Mouse (Mus musculus) skeletal muscle tissue, adult 2 months (tissue): ENCODE data around the gene Lactb.

Experiments
- DNase-seq: peaks from one replicate; pipeline ENCODE4 v3.0.0-alpha.2; 2012; ENCODE audit warnings: low read depth, low spot score

Gene Lactb

DNA sequence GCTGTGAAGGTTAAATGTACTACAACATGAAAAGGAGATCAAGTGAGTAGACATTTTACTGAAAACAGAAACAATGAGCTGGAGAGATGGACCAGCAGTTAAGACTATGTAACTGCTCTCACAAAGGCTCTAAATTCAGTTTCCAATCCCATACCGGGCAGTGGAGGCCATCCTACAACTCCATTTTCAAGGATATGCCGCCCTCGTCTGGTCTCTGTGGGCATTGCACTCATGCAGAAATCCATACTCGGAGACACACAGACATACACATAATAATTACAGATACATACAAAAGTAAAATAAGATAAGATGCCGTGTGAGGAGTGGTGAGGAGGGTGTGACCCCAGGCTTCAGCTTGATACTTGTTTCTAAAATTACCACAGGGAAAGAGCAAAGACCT is 5.2 kb upstream of the Lactb start:
- peak; percentile 39 for DNase-seq

DNA sequence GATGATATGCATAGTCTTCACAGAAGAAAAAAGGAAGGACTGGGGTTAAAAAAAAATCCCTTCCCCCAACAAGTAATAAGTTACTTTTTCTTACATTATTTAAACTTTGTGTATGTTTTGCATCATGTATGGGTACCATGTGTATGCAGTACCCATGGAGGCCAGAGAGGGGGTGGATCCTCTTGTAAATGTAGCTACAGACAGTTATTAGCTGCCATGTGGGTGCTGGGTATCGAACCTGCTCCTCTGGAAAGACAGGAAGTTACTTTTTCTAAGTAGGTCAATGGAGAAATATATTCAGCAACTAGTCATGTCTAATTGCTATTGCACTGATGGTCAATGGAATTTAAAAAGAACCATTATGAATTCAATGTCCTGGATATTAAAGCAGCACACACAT is 3.2 kb upstream of the Lactb start:
- DNase-seq = no peak

DNA sequence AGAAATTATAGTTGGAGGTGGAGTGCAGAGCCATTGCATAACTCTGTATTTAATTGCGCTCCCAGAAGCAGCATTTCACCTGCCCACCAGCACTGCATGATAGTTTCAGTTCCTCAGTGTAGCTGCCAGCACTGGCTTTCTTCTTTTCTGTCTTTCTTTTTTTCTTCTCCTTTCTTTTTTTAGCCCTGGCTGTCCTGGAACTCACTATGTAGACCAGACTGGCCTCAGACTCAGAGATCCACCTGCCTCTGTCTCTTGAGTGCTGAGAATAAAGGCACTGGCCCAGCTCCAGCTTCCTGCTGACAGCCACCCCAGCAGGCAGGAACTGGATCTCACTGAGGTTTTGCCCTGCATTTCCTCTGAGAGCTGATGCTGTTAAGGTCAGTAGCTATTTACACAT is 2.7 kb upstream of the Lactb start:
- no peak for DNase-seq

DNA sequence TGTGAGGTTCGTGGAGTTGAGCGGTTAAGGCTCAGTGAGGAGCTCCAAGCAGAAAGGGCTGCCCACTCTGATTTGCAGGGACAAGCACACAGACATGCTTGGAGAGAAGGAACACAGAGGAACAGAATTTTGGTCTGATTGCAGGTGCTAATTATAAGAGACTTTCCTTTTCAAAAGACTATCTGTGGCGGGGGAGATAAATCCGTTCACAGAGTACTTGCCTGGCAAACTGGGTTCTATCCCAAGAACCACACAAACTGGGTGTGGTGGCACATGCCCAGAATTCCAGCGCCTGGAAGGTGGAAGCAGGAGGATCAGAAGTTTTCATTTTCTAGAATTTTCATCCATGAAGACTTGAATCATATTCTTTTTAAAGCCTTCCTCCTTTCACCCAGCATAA is 1.8 kb upstream of the Lactb start:
- DNase-seq = no peak

GRCm38 (mm10) chr9:66974721-66975225 is 511 bp downstream of the Lactb start:
- DNase-seq = peak; percentile 64

- no peak for DNase-seq
Measured at GRCm38 (mm10) chr9:66971116-66971515, 4.2 kb downstream of the Lactb start.

GRCm38 (mm10) chr9:66967492-66967891 is 7.8 kb downstream of the Lactb start:
- no peak for DNase-seq

DNA sequence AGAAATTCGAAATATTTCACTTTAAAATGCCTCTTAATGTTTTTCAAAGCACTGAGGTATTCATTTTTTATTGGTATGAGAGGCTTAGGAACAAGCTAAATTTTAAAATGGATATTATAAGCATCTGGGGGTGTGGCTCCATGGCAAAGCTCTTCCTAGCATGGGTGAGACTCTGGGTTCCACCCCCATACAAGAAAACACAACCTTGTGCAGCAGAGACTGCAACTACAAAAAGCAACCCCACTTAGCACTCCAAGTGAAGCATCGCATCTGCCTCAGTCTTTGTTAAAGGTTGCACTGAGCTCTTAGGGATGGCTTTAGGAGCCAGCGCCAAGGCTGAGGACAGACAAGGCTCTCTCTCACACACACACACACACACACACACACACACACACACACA is 13.8 kb downstream of the Lactb start:
- no peak for DNase-seq

GRCm38 (mm10) chr9:66957451-66957850 is 17.8 kb downstream of the Lactb start:
- no peak for DNase-seq

DNA sequence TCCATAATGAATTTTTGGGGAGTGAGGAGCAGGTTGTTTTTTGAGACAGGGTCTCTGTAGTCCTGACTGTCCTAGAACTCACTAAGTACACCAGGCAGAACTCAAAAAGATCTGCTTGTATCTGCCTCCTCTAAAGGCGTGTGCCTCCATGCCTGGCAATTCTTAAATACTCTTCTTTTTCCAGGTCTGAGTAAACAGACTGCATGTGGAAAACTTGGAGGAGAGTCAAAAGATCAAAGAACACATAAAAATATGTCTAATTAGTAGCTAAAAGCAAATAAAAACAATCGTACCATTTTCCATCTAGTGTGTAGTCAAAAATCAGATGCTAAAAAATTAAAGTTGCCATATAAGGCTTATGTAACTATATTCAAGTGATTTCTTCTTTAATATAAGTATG is 22.4 kb downstream of the Lactb start:
- DNase-seq = no peak

DNA sequence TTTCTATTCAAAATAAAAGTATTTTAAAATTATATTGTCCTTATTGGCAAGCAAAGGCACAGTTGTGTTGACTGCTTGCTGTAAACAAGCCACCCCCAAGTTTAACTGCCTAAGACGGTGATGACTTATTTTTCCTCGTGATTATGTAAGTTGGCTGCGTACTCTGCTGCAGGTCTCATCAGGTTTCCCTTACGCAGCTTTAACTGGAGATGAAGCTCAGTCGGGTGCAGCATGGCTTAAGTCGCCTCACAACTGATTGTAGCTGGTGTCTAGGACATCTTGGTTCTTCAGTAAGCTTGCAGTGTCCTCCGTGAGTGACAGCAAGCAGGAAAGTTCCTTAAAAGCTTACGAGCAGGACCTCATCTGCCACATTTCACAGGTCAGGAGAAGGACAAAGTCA is 23.0 kb downstream of the Lactb start:
- peak; percentile 91 for DNase-seq

DNA sequence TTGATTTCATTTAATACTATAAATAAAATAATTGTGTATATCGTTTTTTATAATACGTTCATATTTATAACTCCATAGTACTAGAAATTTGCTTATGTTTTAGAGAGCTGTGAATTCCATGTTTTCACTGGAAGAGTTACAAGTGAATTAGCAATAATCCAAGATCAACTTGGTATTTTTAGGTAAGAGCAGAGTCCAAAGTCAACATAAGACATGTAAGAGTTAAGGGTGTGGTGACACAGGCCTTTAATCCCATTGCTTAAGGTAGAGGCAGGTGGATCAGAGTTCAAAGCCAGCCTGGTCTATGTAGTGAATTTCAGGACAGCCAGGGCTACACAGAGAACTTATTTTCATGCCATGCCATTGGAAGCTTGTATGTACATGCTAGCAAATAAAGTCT is 26.7 kb downstream of the Lactb start:
- no peak for DNase-seq

DNA sequence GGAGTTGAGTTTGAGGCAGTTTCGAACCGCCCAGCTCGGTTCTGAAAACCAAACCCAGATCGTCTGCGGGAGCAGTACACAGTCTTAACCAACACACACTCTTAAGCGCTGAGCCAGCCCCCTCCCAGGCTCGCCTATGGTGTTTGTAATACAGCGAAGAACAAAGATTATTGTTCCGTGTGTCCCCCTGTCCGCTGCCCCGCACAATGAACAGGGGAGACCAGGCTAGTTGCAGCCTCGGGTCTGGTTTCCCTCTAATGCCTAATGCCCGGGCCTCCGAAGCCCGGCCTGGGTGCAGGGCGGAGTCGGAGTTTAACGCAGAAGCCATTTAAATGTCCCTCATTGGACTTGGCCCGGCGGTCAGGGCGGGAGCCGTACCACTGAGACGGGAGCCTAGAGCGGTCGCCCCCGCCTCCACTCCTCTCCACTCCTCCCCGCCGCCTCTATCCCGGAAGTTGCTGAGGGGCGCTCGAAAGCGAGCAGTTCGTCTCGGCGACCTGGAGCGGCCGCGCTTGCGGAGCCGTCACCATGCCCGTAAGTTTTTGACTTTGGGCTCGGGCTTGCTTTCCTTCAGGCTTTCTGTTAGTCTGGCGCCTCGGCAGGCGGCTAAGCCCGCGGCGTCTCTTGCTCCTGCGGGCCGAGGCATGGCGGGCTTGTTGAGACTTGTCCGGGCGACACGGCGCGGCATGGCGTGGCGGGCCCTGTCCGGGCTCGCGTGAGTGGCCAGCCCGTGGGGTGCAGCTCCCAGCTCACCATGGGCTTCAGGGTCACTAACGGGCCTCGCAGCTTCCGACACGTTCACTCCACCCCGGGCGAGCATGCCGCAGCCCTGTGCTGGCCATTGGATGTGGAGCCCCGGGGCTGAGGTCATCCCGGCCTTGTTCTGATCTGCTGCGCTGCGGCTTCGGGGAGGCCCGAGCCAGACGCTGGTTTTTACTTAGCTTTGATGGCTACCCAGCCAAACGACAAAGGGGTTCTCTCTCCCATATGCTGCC is 29.3 kb downstream of the Lactb start, which contains the start of gene Rps27l:
Gene Rps27l (plus strand): TSS at position 440 of the 995 bp plus-strand sequence.
- peak; percentile 95 for DNase-seq

DNA sequence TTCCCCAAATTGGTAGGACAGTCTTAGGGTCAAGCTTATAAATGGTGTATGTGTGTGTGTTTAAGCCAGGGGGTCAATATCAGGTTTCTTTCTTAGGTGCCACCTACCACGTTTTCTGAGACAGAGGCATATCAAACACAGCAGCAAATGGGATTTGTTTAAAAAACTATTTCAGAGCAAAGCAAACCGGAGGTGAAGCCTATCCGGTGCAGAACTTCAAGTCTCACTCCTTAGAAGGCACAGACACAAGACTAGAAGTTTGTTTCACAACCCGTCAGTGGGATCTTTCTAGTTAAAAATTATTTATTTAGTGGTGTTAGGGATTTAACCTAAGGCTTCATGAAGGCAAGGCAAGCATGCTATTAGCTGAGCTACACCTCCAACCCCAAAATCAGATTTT is 30.1 kb downstream of the Lactb start:
- DNase-seq = no peak

- peak; percentile 69 for DNase-seq
Measured at GRCm38 (mm10) chr9:66938836-66939235, 36.4 kb downstream of the Lactb start.

GRCm38 (mm10) chr9:66937507-66937906 is 37.8 kb downstream of the Lactb start:
- DNase-seq = peak; percentile 73

GRCm38 (mm10) chr9:66933869-66934808 is 41.1 kb downstream of the Lactb start:
- DNase-seq = no peak

DNA sequence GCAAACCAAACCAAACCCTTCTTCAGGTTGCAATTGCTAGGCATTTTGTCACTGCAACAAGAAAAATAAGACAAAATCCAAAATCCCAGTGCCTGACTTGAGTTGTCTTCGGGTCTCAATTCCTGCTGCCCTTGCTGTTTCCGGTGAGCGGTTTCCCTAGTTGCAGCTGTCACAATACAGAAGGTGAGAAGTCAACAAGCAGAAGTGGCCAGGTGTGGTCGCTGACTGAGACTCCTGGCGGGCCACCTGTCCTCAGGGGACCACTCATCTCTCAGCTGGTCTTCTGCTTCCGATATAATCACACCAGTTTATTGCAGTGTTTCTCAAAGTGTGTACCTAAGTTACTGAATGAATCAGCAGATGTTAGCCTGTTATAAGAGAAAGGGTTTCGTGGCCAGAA is 44.9 kb downstream of the Lactb start:
- no peak for DNase-seq

DNA sequence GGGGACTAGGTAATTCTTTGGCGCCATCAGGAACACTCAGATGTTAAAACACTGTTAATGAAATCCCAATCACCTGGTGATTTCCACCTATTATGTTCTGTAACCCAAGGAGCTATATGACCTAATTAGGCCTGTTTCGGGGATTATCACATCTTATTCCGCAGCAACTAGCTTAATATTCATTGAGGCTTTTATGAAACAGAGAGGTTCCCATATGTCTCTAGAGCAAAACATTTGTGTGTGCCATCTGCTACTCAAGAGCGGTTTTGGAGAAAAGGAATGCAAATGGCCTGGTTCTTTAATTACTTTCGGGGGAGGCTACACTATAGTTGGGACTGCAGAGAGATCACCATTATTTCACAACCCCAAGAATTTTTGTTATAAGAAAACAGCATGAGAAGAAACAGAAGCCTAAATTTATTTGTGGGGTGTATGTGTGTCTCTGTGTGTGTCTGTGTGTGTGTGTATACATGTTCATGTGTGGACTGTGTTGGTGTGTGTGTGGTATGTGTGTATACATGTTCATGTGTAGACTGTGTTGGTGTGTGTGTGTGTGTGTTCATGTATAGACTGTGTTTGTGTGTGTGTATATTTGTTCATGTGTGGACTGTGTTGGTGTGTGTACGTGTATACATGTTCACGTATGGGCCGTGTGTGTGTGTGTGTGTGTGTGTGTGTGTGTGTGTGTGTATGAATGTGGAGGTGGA is 47.4 kb downstream of the Lactb start:
- no peak for DNase-seq

DNA sequence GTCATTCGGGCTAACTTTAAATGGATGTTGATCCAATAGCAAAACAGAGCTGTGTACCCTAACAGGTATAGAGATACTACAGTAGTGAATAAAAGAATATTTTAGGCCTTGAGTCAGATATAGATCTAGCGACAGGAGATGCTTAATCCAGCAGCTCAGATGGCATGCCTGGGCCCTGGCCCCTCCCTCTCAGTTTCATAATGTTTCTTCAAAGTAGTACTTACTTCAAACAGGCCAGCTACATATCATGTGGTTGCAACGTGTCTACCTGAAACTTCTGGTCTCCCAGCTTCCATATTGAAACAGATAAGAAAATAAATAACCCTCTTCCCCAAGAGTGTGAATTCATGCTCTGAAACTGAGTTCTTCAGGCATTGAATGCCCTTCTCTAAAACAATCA is 49.4 kb downstream of the Lactb start:
- no peak for DNase-seq

GRCm38 (mm10) chr9:66922076-66922475 is 53.2 kb downstream of the Lactb start:
- no peak for DNase-seq
